Mouse (Mus musculus) heart, postnatal 25 days (tissue): ENCODE measurements around the gene Plxna4. TPM values are rescaled to one million over a fixed set of nuclear protein-coding genes. Genes with fewer than 3 reads are reported as not detected.
"Not testable (repeated sequence)": the region's sequence is repeated elsewhere in the genome, so short reads cannot be mapped to it uniquely, and the experiment has no call there.

Experiments
- DNase-seq: peaks from one replicate; pipeline ENCODE4 v3.0.0; 2022; ENCODE audit warnings: low spot score
- intact Hi-C: fragments of 180-260 bp; cut with DNase I; formaldehyde crosslinking; loops from one replicate; pipeline ENCODE4 v1.15.1; 2025
- total RNA-seq, 2 experiments: library from RNA; stranded (reverse); gene quantifications; 2 replicates each; pipeline ENCODE4 v1.2.3; 2021

The Plxna4 gene
- total RNA-seq, 2 experiments from 2014 or later: 12.7 to 14.1 TPM

DNA sequence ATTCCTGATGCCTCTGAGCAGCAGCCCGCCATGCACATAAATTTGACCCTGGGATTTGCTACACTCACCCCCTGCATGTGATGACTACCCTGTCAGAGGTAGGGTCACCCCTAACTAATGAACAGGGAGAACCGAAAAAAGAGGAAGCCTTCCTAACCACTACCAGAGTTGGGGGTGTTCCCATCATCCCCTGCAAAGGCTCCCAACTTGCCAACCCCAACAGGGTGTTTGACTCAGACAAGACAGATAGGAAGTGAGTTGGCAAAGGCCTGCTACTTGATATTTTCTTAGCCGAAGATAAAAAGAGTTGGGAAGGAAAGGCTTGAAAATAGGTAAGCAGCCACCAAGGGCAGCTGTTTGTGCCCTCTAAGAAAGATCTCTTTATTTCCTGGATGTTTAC lies 18.1 kb downstream of the Plxna4 start:
- no peak for DNase-seq
- intact Hi-C loops: no loop called here

DNA sequence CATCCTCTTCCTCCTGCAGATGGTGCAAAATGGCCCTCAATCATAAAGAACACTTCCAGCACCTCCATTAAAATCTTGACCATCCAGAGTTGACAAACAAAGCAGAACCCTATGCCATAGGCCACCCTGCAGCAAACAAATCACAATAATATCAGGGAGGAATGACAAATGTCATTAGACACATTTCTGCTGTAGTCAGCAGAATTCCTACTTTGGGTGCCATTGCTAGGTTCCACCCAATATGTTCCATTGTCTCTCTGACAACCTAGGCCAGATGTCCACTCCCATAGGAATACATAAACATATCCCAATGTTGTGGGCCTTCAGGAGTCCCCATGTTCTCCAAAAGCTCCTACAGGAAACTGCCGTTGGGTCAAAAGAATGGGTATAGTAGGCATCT lies 41.1 kb downstream of the Plxna4 start:
- intact Hi-C loops: loop anchor here (5.0 kb wide), 1 partner anchor 40 kb away; no protein-coding TSS in a partner anchor
- no peak for DNase-seq

DNA sequence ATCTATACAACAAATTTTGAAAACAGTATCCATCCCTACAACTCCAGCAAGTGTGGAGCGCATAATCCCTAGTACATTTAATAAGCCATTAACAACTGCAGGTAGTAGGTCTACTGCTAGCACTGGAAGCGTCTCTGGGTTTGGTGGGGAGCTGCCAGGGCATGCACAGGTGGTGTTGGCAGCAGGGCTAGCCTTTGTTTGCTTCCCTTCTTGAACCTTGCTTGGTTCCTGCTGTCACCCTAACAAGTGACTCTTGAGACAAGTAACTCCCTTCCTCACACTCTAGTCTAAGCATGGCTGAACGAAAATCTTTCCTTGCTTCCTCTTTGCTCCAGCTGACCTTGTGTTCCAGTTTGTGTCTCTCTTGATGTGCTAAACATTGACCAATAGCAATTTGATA lies 44.0 kb downstream of the Plxna4 start:
- DNase-seq: no peak
- intact Hi-C loops: no loop called here

DNA sequence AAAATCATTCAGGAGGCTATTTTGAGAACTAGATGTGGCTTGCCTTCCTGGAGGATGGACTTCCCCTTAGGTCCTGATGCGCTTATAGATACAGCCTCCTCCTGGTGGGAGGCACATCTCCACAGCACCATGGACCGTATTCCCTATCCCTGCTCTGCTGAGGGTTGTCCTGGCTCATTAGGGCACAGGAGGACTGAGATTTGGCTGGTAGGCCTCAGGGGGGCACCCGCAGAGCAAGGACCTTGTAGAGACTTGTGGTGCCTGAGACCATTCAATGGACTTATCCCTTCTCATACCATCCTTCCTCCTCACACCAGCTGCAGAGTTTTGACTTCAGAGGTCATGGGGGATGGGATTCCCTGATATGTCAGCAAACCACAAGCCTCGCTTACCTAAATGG lies 47.8 kb downstream of the Plxna4 start:
- no peak for DNase-seq
- intact Hi-C loops: no loop called here

DNA sequence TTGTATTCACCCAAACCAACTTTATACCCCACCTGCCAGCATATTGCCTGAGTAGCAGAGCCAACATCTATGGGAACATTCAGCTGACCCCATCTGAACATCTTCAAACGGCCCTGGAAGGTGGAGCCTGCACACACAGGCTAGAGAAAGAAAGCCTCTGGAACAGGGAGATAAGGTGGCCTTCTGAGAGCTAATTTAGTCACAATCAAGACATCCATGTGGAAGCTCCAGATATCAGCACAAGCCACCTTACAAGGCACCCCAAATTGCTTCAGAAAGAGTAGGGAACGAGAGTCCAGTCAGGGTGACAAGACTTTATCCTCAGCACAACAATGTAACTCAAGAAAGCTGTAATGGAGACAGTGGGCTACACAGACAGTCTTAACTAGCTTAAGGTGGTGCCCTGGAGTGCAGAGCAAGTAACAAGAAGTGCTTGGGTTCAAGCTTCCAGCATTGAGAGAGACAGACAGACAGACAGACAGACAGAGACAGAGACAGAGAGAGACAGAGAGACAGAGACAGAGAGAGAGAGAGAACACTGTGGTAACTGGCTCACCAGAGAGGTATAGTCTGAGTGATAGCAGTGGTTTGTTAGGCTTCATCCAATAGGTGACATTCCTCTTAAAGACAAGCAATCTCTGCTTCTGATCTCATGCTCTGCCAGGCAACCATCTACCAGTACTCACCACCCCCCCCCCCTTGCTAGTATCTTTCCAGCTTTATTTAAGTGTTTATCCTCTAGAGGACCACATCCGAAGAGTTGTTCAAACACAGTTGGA lies 53.8 kb downstream of the Plxna4 start:
- no peak for DNase-seq
- intact Hi-C loops: no loop called here

DNA sequence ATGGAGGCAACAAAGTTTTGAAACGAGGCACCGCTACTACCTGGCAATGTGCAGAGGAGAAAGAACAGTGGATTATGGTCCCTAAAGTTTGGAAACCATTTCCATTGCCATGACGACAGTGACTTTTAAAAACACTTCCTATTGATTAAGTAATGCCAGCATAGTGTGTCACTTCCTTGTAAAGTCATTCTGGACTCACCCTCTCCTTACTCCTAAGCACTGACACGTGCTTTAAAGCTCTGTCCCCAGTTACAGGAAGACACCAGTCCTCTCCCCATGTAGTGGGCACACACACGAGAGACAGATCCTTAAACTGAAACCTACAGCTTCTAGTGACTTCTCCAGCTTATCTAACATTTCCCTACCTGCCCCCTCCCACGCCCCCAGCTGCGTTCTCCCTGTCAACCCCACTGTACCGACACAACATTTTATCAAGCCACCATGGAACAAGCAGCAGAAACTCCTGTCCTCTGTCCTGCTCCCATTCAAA lies 59.9 kb downstream of the Plxna4 start:
- intact Hi-C loops: no loop called here
- no peak for DNase-seq

DNA sequence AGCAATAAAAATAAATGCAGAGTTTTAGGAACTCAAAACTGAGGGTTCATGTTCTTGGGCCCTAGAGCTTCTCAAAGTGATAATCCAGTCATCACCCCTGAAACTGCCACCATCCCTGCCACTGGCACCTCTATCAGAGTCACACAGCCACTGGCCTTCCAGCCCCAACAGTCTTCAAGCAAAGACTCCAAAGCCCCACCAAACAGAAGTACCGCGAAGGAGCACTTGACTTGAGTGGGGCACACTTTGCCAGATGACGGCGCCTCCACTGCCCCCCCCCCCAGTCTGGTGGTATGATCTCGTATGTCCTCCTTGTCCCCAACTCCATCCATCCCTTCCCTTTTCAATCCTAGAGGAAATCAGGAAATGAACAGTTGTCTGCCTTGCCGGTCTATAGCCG lies 60.5 kb downstream of the Plxna4 start:
- intact Hi-C loops: no loop called here
- no peak for DNase-seq

DNA sequence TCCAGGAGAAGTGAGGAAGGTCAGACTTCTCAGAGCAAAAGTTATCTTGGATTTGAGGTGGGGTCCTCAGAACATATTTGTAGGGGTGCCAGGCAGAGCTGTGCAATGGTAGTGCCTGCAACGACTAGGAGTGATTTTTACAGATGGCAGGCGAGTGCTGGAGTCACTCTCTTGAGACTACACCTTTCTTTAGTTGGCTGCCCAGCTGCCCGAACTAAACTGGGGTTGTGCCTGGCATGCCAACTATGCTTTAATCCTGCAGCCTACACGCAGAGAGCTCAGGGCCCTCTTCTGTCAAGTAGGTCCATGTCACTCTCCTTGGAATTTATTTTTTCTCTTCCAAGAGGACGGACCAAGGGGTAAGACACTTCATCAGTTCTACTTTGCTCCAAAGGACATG lies 61.2 kb downstream of the Plxna4 start:
- intact Hi-C loops: no loop called here
- no peak for DNase-seq

DNA sequence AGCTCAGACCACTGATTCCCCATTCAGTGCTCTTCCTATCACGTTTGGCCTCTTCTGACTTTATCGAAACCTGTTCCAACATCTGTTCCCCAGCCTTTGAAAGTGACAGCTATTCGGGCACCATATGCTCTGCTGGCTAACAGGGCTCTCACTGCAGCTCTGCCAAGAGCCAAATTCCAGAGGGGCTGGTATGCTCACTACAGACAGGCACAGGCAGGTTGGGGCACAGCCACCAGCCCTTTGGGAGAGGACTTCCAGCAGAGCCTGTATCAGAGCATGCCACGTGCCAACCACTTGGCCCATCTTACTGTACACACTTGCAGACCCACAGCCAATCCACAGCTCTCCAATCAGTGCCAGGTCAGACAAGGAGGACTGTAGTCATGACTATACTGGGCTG lies 67.9 kb downstream of the Plxna4 start:
- intact Hi-C loops: loop anchor here (5.0 kb wide), 1 partner anchor 67 kb away; the partner anchor contains the start of gene Plxna4
- peak; percentile 48 for DNase-seq

DNA sequence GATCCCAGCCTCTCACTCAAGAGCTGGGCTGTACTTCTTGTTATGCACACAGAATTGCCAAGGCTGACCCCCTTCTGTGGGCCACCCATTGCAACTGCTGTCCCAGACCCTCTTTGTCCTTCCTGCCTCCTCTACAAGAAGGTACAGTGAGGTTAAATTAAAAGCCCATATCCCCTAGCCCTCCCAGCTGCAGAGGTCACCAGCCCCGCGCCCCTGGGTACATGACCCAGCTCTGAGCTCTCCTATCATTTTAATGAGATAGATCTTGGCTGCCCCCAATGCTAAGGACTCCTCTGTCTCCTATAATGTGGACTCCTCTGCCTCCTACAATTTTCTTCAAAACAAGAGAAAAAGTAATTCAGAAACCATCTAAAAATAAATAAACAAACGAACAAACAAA lies 69.4 kb downstream of the Plxna4 start:
- intact Hi-C loops: no loop called here
- no peak for DNase-seq

DNA sequence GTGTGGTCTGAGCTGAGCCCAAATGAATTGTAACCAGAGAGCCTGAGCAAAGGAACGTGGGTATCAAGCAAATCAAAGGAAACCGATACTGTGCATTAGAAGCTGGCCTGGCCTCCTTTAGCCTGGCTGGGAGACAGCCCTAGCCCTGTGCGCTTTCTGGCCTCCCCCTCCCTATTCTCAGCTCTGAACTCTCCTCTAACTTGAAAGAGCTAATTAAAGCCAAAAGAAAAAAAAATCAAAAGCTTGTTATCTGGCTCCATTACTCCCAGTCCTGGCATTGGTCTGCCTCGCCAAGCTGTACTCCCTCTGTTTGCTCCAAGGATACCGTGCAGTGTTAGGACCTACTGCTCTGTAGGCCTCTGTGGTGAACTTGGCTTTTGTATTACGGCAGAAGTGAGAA lies 73.9 kb downstream of the Plxna4 start:
- intact Hi-C loops: loop anchor here (5.0 kb wide), 1 partner anchor 52 kb away; no protein-coding TSS in a partner anchor
- no peak for DNase-seq

DNA sequence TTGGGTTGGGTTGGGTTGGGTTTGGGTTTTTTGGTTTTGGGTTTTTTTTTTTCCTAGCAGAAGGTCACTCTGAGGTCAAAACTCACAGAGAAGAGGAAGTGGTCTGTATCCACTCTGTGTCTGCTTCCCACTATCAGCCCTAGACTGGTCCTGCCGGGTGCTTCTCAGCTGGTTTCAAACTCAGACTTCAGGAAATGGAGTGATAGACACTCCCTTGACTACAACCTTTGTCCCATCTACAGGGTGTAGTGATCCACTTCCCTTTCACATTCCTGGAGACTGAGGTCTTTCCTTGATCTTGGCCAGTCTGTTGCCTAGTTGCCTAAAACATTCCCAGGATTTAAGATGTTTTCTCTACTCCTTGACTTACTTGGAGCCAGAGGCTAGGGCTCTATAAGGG lies 76.0 kb downstream of the Plxna4 start:
- intact Hi-C loops: loop anchor here (5.0 kb wide), 1 partner anchor 50 kb away; no protein-coding TSS in a partner anchor
- DNase-seq: no peak

DNA sequence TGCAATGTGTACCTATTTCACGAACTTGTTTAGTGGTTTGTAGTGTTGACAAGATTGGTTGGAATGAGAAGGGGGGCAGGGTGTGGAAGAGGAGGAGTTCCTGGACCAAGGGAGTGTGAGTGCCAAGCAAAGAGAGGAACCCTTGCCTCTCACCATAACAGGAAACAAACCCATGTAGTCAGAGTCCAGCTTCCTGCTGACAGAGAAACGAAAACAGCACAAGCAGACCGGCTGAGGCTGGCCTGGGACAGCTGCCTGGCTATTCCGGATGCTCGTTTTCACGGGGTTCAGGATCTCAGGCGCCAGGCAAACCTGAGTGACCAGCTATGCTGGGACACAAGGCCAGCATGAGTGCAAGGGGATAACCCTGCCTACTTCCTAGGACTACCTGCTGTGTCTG lies 77.1 kb downstream of the Plxna4 start:
- DNase-seq: peak; percentile 57
- intact Hi-C loops: loop anchor here (5.0 kb wide), 1 partner anchor 49 kb away; no protein-coding TSS in a partner anchor

DNA sequence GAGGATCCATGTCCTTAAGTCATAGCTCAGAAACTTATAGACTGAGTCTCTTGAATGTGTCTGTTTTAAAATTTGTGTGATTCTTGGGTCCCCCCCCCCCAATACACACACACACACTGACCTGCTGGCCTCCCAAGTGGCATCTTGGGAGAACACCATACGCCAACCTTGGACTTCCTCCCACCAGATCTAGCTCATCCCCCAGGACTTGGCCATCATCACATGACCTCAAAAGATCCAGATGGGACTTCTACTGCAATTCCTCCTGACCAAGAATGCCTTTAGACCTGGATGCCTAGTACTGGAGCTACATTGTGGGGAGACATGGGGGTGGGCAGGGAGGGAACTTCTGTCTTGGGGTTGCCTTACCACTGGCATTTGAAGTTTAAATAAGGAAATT lies 77.5 kb downstream of the Plxna4 start:
- intact Hi-C loops: loop anchor here (5.0 kb wide), 1 partner anchor 48 kb away; no protein-coding TSS in a partner anchor
- DNase-seq: no peak

DNA sequence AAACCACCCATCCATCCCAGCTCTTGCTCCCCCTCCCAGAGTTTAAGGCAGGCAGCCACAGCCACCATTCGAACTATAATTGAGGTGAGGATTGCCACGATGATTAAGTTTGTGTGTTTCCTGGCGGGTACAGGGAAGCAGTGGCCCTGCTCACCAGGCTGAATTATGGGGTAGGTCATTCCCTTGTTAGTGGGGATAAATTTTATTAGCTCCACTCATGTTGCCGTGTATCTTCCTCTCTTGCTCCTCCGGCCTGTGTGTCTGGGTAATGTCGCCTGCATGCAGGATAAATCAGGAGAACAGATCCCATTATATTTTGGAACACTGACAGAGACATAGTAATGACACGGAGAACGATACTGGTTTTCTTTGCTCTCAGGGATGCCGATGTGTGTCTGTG lies 78.9 kb downstream of the Plxna4 start:
- intact Hi-C loops: loop anchor here (5.0 kb wide), 1 partner anchor 38 kb away; no protein-coding TSS in a partner anchor
- no peak for DNase-seq

DNA sequence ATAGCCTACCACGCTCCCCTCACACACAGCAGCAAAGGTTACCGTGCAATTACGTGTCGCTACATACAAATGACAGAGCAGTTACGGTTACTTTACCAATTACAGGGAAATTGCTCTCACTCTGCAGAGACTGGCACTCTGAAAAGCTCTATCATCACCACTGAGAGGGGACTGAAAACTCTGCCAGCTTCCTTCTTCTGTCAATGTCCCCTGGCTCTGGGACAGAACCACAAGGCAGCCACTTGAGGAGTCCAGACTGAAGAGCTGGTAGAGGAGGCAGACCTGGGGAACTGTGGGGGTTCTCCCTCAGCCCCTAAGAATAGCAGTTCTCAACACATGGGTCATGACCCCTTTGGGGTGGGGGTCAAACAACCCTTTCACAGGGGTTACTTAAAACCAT lies 83.0 kb downstream of the Plxna4 start:
- intact Hi-C loops: loop anchor here (5.0 kb wide), 1 partner anchor 42 kb away; no protein-coding TSS in a partner anchor
- no peak for DNase-seq

DNA sequence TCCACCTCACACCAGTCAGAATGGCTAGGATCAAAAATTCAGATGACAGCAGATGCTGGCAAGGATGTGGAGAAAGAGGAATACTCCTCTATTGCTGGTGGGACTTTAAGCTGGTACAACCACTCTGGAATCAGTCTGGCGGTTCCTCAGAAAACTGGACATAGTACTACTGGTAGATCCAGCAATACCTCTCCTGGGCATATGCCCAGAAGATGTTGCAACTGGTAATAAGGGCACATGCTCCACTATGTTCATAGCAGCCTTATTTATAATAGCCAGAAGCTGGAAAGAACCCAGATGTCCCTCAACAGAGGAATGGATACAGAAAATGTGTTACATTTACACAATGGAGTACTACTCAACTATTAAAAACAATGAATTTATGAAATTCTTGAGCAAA lies 86.8 kb downstream of the Plxna4 start:
- DNase-seq, intact Hi-C loops: not testable (repeated sequence)

DNA sequence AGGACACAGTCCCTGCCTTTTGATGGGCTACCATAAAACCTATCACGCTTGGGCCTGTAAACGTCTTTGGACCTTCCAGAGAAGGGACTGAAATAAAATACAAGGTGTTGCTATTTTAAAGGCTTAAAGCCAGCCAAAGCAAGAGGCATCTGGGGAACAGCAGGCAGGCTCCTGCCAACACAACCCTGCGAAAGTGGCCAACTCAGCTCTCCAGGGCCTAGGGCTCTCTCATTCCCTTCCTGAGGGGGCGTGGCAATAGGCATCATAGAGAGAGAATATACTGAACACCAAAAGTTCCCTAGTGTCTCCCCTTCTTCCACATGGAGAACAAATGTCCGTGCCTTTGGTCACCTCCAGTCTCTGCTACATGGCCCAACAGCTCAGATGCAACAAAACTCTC lies 89.9 kb downstream of the Plxna4 start:
- no peak for DNase-seq
- intact Hi-C loops: no loop called here

DNA sequence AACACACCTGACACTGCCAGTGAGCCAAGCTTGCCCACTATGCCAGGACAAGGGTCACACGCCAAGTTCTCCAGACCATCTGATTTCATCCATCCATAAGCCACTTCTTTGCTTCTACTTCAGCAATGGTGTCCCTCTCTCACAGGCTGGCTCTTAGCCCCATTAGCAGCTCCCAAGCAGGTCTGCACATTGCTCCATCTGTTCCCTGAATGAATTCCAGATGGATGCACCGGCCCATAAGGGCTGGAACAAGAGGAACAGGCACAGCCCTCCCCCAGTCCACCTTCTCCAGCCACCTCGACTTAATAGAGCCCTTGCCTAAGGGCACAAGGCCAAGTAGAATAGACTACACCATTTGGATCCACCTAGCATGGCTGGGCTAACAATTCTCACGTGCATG lies 91.9 kb downstream of the Plxna4 start:
- DNase-seq: no peak
- intact Hi-C loops: no loop called here

DNA sequence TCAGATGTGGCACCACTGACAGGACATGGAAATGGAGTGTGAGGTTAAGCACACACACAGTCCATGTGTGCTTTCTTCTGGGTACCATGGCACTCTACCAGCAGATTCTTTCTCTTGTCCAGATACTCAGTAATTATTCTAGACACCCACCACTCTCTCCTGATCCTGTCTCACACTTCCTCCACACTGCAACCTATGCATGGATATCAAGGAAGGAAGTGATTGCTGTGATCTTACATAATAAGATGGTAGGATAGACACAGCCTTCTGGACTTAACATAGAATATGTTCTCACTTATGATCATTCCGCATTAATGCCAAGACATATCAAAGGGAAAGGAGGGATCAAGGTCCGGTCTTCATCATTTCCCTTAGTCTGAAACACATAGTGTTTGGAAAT lies 92.5 kb downstream of the Plxna4 start:
- no peak for DNase-seq
- intact Hi-C loops: no loop called here

DNA sequence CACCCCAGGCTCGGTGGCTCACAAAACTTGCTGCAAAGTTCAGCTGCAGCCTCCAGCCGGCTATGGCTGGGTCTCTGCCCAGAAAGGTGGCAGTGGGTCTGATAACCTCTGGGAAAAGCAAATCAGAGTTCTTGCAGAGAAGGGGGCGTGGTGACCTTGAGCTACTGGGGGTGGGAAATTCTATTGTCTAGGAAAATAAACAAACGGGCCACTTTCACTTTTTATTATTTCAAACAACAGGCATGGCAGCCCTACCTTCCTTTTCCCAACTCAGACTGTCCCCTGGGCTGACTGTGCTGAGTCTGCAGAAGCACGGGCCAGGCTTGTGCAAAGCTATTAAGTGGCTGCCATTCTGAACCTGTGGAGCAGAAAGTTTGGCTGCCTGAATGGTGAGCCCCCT lies 94.4 kb downstream of the Plxna4 start:
- intact Hi-C loops: no loop called here
- DNase-seq: peak; percentile 41

DNA sequence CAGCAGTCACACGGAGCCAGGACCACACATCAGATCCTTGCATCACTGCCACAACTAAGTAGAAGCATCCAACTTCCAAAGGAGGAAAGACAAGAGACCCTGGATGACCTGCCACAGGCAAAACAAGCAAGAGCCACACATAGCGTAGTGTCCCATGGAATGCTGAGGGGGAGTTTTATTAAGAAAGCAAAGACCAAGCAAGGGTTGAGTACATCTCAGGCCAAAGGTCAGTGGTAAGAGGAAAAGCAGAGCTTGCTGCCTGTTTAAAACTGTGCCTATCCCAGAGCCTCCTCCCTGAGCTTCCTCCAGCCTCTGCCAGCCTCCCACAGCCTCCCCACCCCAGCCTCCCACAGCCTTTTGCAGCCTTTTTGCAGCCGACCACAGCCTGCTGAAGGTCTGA lies 100.9 kb downstream of the Plxna4 start:
- intact Hi-C loops: no loop called here
- DNase-seq: no peak
